Mouse (Mus musculus) stomach, embryonic 15.5 days (tissue): ENCODE measurements around the gene Akap2. TPM values are rescaled to one million over a fixed set of nuclear protein-coding genes. Genes with fewer than 3 reads are reported as not detected.

Experiments used
- ATAC-seq: fragments of 200-750 bp; cut with Nextera tagmentation; 2 replicates; pipeline ENCODE4 v1.8.0; 2017; ENCODE audit warnings: low read depth, moderate number of reproducible peaks, moderate TSS enrichment; ENCODE audit not compliant: insufficient read depth, low FRiP score
- H3K27ac ChIP-seq: fragments of 300-500 bp; sonication (generic); 2 replicates; pipeline ENCODE4 v1.5.1; 2015; ENCODE audit warnings: mild to moderate bottlenecking, inconsistent platforms
- H3K27me3 ChIP-seq: fragments of 300-500 bp; sonication (generic); replicated peaks from 2 replicates; pipeline ENCODE4 v1.6.1; 2015; ENCODE audit warnings: inconsistent platforms
- H3K36me3 ChIP-seq: fragments of 300-500 bp; sonication (generic); 2 replicates; pipeline ENCODE4 v1.6.1; 2015; ENCODE audit warnings: inconsistent platforms
- H3K4me1 ChIP-seq: fragments of 300-500 bp; sonication (generic); 2 replicates; pipeline ENCODE4 v1.6.1; 2015; ENCODE audit warnings: inconsistent platforms
- H3K4me2 ChIP-seq: fragments of 300-500 bp; sonication (generic); 2 replicates; pipeline ENCODE4 v1.6.1; 2015; ENCODE audit warnings: mild to moderate bottlenecking, inconsistent platforms
- H3K4me3 ChIP-seq: fragments of 300-500 bp; sonication (generic); replicated peaks from 2 replicates; pipeline ENCODE4 v1.5.1; 2015; ENCODE audit warnings: inconsistent platforms
- H3K9ac ChIP-seq: fragments of 300-500 bp; sonication (generic); 2 replicates; pipeline ENCODE4 v1.6.1; 2015; ENCODE audit warnings: inconsistent platforms
- H3K9me3 ChIP-seq: fragments of 300-500 bp; sonication (generic); 2 replicates; pipeline ENCODE4 v1.6.1; 2016; ENCODE audit warnings: inconsistent platforms
- WGBS: fragments of 180-500 bp; shearing (Covaris S2); methylation state at CpG from one replicate; pipeline ENCODE4 v1.1.7; 2015; 5-methylcytosine and 5-hydroxymethylcytosine counted together
- polyA plus RNA-seq: library from polyadenylated mRNA; unstranded; fragments of >200 nt; fragmentation: Nextera tagmentation; extraction: Ambion mirVana; gene quantifications from 2 replicates; pipeline ENCODE4 v1.2.1, GENCODE M21; 2015

The Akap2 gene
- polyA plus RNA-seq, 1 experiment from 2014 or later, result 21.2 TPM

DNA sequence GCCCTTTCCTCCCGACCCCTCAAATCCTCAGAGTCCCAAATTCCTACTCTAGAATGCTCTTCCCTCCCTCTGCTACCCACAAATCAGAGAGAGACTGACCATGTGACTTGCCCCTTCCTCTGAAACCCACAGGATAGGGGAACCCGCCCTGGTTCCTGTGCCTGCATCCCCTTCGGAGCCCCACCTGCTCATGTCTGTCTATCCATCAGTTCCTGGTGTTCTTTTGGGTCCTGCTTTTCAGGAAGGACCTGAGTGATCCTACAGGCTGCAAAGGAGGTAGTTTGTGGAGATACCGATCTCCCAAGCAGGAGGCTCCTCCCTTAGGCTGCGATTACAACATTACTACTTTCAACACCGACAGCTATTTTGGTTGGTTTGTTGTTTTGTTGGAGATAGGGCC lies 191.4 kb downstream of the Akap2 start:
- H3K4me3 ChIP-seq, result no peak overlapping the region
- 67% methylated on average over 6 of the region's 6 CpGs for whole genome bisulfite sequencing
- H3K36me3 ChIP-seq, result no peaks in the 10 kb centered on the region
- H3K4me2 ChIP-seq, result no peak overlapping the region
- 0 out of 2 replicates have a peak, but pooled peaks cover 2% of the 10 kb centered on the region for H3K4me1 ChIP-seq
- no peaks in the 10 kb centered on the region for H3K27me3 ChIP-seq
- no peak overlapping the region for H3K27ac ChIP-seq
- H3K9ac ChIP-seq, result no peak overlapping the region
- no peak for ATAC-seq
- no peaks in the 10 kb centered on the region for H3K9me3 ChIP-seq

DNA sequence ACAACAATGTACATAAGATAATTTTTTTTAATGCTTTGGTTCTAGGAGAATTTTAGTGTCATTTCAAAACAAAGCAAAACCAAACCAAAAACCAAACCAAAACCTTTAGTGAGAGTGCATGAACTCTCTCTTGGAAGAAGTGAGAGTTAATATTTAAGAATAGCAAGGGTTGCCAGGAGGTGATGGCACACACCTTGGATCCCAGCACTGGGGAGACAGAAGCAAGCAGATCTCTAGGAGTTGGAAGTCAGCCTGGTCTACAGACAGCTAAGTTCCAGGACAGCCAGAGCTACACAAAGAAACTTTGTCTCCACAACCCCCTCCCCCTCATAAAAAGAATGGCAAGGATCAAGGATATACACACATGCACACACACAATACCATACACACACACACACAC lies 195.6 kb downstream of the Akap2 start:
- ATAC-seq, result no peak
- Histone ChIP-seq H3K4me1 (peaks cover 12% of the 10 kb centered on the region; the same call in 1 of the 2 replicates), H3K4me2 (0 out of 2 replicates have a peak overlapping the region, but pooled peaks have one; percentile 8), H3K9ac (no peak overlapping the region), H3K27ac (no peak overlapping the region), H3K27me3 (no peaks in the 10 kb centered on the region), H3K9me3 (no peaks in the 10 kb centered on the region), H3K4me3 (no peak overlapping the region), H3K36me3 (no peaks in the 10 kb centered on the region)

- H3K9ac ChIP-seq, result no peak overlapping the region
Measured at GRCm38 (mm10) chr4:57914193-57915190, 197.0 kb downstream of the Akap2 start.

GRCm38 (mm10) chr4:57915216-57915965 lies 197.9 kb downstream of the Akap2 start:
- ATAC-seq, result peak; percentile 59; the same call in 1 of the 2 replicates
- peak overlapping the region; percentile 50 for H3K4me2 ChIP-seq
- no peak overlapping the region for H3K9ac ChIP-seq
- no peaks in the 10 kb centered on the region for H3K36me3 ChIP-seq
- H3K4me1 ChIP-seq, result peaks cover 12% of the 10 kb centered on the region; the same call in 1 of the 2 replicates
- no peaks in the 10 kb centered on the region for H3K27me3 ChIP-seq
- peak overlapping the region; percentile 91 for H3K27ac ChIP-seq
- no peaks in the 10 kb centered on the region for H3K9me3 ChIP-seq
- peak overlapping the region; percentile 32 for H3K4me3 ChIP-seq
- 27% methylated on average over 17 of the region's 17 CpGs for WGBS

More at GRCm38 (mm10) chr4:57914193-57915190, 197.0 kb downstream of the Akap2 start:
- H3K27me3 ChIP-seq, result no peaks in the 10 kb centered on the region
- no peak for ATAC-seq
- no peaks in the 10 kb centered on the region for H3K36me3 ChIP-seq
- WGBS, result 61% methylated on average over 9 of the region's 10 CpGs
- H3K4me3 ChIP-seq, result peak overlapping the region; percentile 32
- no peaks in the 10 kb centered on the region for H3K9me3 ChIP-seq
- H3K4me2 ChIP-seq, result peak overlapping the region; percentile 50
- H3K27ac ChIP-seq, result peak overlapping the region; percentile 91
- peaks cover 12% of the 10 kb centered on the region; the same call in 1 of the 2 replicates for H3K4me1 ChIP-seq

- Histone ChIP-seq H3K4me3 (peak within 1 kb of the TSS; percentile 32), H3K36me3 (no peaks in the 10 kb centered on the region), H3K9me3 (no peaks in the 10 kb centered on the region), H3K4me2 (peak within 1 kb of the TSS; percentile 50), H3K27ac (peak within 1 kb of the TSS; percentile 91), H3K9ac (no peak within 1 kb of the TSS), H3K27me3 (no peaks in the 10 kb centered on the region), H3K4me1 (peaks cover 12% of the 10 kb centered on the region; the same call in 1 of the 2 replicates)
- WGBS, result 13% methylated on average over 9 of the region's 9 CpGs
- ATAC-seq, result peak; percentile 82
Measured at GRCm38 (mm10) chr4:57916201-57916661, 198.8 kb downstream of the Akap2 start, which contains the start of gene D630039A03Rik. D630039A03Rik (minus strand) TSS chr4:57916297.

- no peaks in the 10 kb centered on the region for H3K9me3 ChIP-seq
- no peaks in the 10 kb centered on the region for H3K27me3 ChIP-seq
- no peak for ATAC-seq
- H3K4me1 ChIP-seq, result peaks cover 12% of the 10 kb centered on the region; the same call in 1 of the 2 replicates
- H3K27ac ChIP-seq, result peak overlapping the region; percentile 91
- H3K4me2 ChIP-seq, result peak overlapping the region; percentile 50
- WGBS, result 58% methylated on average over 4 of the region's 4 CpGs
- no peak overlapping the region for H3K4me3 ChIP-seq
- no peaks in the 10 kb centered on the region for H3K36me3 ChIP-seq
- H3K9ac ChIP-seq, result no peak overlapping the region
Measured at GRCm38 (mm10) chr4:57916711-57917110, 199.3 kb downstream of the Akap2 start.

DNA sequence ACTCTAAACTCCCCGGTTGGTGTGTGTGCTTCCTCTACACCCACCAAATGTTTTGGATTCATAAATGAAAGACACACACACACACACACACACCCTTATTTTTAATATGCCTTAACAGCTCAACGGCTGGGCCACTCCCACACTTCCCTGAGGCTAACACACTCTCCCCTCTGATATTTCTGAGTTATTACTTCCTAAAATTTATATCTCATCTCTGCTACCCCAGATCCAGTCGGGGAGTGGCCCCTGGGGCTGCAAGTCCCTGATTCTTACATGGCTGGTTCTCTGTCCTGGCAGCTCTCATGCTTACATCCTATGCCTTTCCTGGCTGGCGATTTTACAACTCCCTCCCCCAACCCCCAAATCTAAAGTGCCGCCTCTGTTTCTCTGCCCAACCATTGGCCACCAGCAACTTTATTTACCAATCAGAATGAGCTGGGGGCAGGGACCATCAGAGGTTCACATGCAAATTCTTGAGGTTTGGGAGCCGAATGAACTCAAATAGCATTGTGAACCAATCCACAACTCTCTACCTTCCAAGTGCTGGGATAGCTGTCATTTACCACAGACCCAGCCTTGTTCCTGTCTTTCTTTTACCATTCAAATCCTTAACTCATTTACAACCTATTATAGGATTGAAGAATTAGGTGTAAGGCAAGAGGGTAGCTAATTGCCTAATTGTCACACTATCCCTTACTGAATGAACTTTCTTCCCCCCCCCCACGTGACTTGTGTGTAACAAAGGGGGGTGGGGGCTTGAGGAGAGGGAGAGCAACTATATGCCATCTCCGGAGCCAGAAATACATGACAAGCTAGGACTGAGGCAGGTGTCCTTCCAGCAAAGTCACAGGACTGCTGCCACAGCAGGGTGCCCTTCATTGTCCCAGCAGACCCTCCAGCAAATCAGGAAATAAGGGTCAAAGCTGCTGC lies 202.3 kb downstream of the Akap2 start:
- 27% methylated on average over 8 of the region's 8 CpGs for WGBS
- Histone ChIP-seq H3K4me2 (no peak overlapping the region), H3K9me3 (no peaks in the 10 kb centered on the region), H3K27me3 (no peaks in the 10 kb centered on the region), H3K4me1 (peaks cover 17% of the 10 kb centered on the region; the same call in 1 of the 2 replicates), H3K27ac (no peak overlapping the region), H3K36me3 (no peaks in the 10 kb centered on the region), H3K9ac (no peak overlapping the region), H3K4me3 (no peak overlapping the region)
- ATAC-seq, result no peak

DNA sequence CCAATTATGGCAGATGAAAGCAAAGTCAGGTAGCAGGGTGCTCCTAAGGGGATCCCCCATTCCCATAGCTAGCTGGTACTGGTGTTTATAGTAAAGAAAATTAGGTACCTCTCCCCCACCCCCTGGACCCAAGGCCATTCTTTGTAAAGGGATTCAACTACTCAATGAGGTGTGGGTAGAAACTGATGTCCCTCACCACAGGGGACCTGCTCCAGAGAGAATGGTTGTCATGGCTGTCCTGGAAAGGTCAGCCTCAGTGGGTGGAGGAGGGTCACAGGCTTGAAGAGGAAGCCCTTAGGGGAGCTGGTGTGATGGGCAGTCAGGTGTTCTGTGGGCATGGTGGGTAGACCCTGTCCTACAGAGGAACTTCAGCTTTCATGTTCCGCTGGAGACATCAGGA lies 203.1 kb downstream of the Akap2 start:
- no peaks in the 10 kb centered on the region for H3K9me3 ChIP-seq
- H3K4me2 ChIP-seq, result no peak overlapping the region
- no peaks in the 10 kb centered on the region for H3K36me3 ChIP-seq
- H3K9ac ChIP-seq, result no peak overlapping the region
- 74% methylated on average over 1 of the region's 1 CpGs for WGBS
- peaks cover 15% of the 10 kb centered on the region; the same call in 1 of the 2 replicates for H3K4me1 ChIP-seq
- H3K27ac ChIP-seq, result no peak overlapping the region
- no peaks in the 10 kb centered on the region for H3K27me3 ChIP-seq
- ATAC-seq, result no peak
- no peak overlapping the region for H3K4me3 ChIP-seq

- no peaks in the 10 kb centered on the region for H3K9me3 ChIP-seq
- no peaks in the 10 kb centered on the region for H3K36me3 ChIP-seq
- ATAC-seq, result no peak
- H3K4me2 ChIP-seq, result no peak overlapping the region
- 28% methylated on average over 5 of the region's 5 CpGs for WGBS
- no peak overlapping the region for H3K4me3 ChIP-seq
- H3K4me1 ChIP-seq, result 0 out of 2 replicates have a peak, but pooled peaks cover 5% of the 10 kb centered on the region
- no peak overlapping the region for H3K9ac ChIP-seq
- H3K27me3 ChIP-seq, result no peaks in the 10 kb centered on the region
- H3K27ac ChIP-seq, result no peak overlapping the region
Measured at GRCm38 (mm10) chr4:57922171-57922570, 204.7 kb downstream of the Akap2 start.

DNA sequence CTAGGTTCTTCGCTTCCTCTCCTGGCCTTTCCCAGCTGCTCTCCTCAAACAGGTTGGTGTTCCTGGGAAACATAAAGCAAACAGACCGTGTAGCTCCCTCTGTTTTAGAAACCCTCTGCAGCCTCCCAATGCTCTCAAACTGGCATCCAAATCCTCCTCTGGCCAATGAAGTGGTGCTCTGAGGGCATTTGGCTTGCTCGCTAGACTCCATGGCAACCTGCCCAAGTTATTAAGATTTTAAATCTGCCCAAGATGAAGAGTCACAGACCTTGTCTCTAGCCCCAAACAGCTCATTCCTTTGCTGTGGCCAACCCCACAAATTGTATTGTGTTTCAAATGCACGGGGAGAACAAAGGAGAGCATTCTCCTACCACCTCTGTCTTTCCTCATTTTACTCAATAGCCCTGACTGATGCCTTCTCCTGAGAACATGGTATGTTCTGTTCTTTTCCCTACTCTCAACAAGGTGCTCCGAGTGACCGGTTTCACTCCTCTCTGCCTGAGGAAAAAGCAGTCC lies 207.2 kb downstream of the Akap2 start:
- no peak overlapping the region for H3K4me2 ChIP-seq
- no peak overlapping the region for H3K27ac ChIP-seq
- H3K4me3 ChIP-seq, result no peak overlapping the region
- H3K4me1 ChIP-seq, result 0 out of 2 replicates have a peak, but pooled peaks cover 5% of the 10 kb centered on the region
- H3K36me3 ChIP-seq, result no peaks in the 10 kb centered on the region
- no peaks in the 10 kb centered on the region for H3K27me3 ChIP-seq
- H3K9me3 ChIP-seq, result no peaks in the 10 kb centered on the region
- 70% methylated on average over 6 of the region's 6 CpGs for WGBS
- ATAC-seq, result no peak
- H3K9ac ChIP-seq, result no peak overlapping the region
